Mouse (Mus musculus): Measurements from ENCODE around the gene Inhba. TPM values are rescaled to one million over a fixed set of nuclear protein-coding genes. Genes with fewer than 3 reads are reported as not detected.

Inhba gene
- total and polyA plus RNA-seq, 3 experiments = not detected

DNA sequence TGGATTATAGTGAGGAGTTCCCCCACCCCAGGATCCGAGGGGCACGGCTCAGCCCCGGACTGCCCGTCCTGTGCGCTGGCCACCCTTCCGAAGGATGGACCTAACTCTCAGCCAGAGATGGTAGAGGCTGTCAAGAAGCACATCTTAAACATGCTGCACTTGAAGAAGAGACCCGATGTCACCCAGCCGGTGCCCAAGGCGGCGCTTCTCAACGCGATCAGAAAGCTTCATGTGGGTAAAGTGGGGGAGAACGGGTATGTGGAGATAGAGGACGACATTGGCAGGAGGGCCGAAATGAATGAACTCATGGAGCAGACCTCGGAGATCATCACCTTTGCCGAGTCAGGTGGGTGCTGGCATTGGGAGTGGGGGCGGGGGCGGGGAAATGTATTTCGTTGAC, 5.7 kb downstream of the Inhba start:
- no peak overlapping the region for H3K9ac ChIP-seq (ENCODE audit: insufficient read depth, low read depth)
- no peaks in the 10 kb centered on the region for H3K27me3 ChIP-seq (replicated peaks)
- in situ Hi-C loops (cut with MboI; ENCODE audit: low pct_ligation_motif_present, low pct_unique_long_range_greater_than_20kb, low sequenced_read_pairs) (loop anchor here (25.0 kb wide), 3 partner anchors 470 to 1420 kb away; no protein-coding TSS in a partner anchor), dilution Hi-C loops (cut with MboI; ENCODE audit: extremely low pct_ligation_motif_present, extremely low pct_unique_long_range_greater_than_20kb, low sequenced_read_pairs) (no loop called here)
- no peaks in the 10 kb centered on the region for H3K36me3 ChIP-seq (replicated peaks in 1 of 2; ENCODE audit: control insufficient read depth in 1 of 2, insufficient read depth in 1 of 2, low read length in 1 of 2)
- DNase-seq (ENCODE audit: extremely low read depth) = no peak
- no peak overlapping the region for H3K4me3 ChIP-seq (replicated peaks in 1 of 3; ENCODE audit: low read depth in 2 of 3, low read length in 2 of 3, poor library complexity in 1 of 3)
- H3K79me2 ChIP-seq (replicated peaks; ENCODE audit: control insufficient read depth, extremely low read depth, insufficient read depth, poor library complexity, severe bottlenecking) = no peaks in the 10 kb centered on the region
- peak overlapping the region; percentile 30 for H3K4me2 ChIP-seq (ENCODE audit: insufficient read depth, low read depth, poor library complexity, severe bottlenecking)
- H3K27ac ChIP-seq (ENCODE audit: insufficient read depth, low read depth) = no peak overlapping the region
- peaks cover 0 to 6% of the 10 kb centered on the region in 2 experiments; a peak in 2 of 4 replicates for H3K4me1 ChIP-seq (ENCODE audit: control insufficient read depth in 1 of 2, insufficient read depth in 2 of 2)
- TF ChIP-seq SMC3 (IDR thresholded peaks at IDR 0.05; ENCODE audit: low read depth, low read length) = no peak
- no peak for TF ChIP-seq USF2 (conservative IDR thresholded peaks at IDR 0.05; ENCODE audit: low read depth, low read length)
- H3K9me3 ChIP-seq (replicated peaks; ENCODE audit: low read length) = no peaks in the 10 kb centered on the region

DNA sequence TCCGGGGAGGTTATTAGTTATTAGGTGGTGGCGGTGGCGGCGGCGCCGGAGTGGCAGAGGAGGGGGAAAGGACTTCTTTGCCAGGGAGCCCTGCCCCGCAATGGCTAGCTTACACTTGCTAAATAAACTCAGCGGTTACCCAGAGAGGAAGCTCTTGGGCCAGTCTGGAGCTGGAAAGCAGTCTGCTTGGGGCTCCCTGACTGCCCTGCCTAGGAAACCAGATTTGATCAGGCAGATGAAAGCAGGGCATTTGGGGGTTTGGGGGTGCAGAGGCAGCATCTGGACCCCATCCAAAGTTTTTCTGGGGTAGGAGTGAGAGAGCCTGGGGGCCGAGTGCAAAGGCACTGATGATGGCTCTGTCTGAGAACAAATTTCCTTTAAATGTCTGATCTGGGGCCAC, 6.1 kb downstream of the Inhba start:
- Histone ChIP-seq H3K36me3 (replicated peaks in 1 of 2; ENCODE audit: control insufficient read depth in 1 of 2, insufficient read depth in 1 of 2, low read length in 1 of 2) (no peaks in the 10 kb centered on the region), H3K4me3 (replicated peaks in 1 of 3; ENCODE audit: low read depth in 2 of 3, low read length in 2 of 3, poor library complexity in 1 of 3) (no peak overlapping the region), H3K4me2 (ENCODE audit: insufficient read depth, low read depth, poor library complexity, severe bottlenecking) (peak overlapping the region; percentile 30; the same call in 1 of the 2 replicates), H3K27ac (ENCODE audit: insufficient read depth, low read depth) (no peak overlapping the region), H3K27me3 (replicated peaks) (no peaks in the 10 kb centered on the region), H3K79me2 (replicated peaks; ENCODE audit: control insufficient read depth, extremely low read depth, insufficient read depth, poor library complexity, severe bottlenecking) (no peaks in the 10 kb centered on the region), H3K9ac (ENCODE audit: insufficient read depth, low read depth) (no peak overlapping the region), H3K9me3 (replicated peaks; ENCODE audit: low read length) (no peaks in the 10 kb centered on the region), H3K4me1 (ENCODE audit: control insufficient read depth in 1 of 2, insufficient read depth in 2 of 2) (peaks cover 0 to 5% of the 10 kb centered on the region in 2 experiments; a peak in 2 of 4 replicates)
- dilution Hi-C loops (cut with MboI; ENCODE audit: extremely low pct_ligation_motif_present, extremely low pct_unique_long_range_greater_than_20kb, low sequenced_read_pairs) = no loop called here
- DNase-seq (ENCODE audit: extremely low read depth) = no peak
- TF ChIP-seq UBTF (IDR thresholded peaks at IDR 0.05; ENCODE audit: low read depth, low read length) (no peak), CHD2 (IDR thresholded peaks at IDR 0.05; ENCODE audit: low read length) (no peak), PAX5 (IDR thresholded peaks at IDR 0.05; ENCODE audit: low read length) (no peak), RAD21 (IDR thresholded peaks at IDR 0.05; ENCODE audit: low read depth, low read length) (no peak), MEF2A (IDR thresholded peaks at IDR 0.05; ENCODE audit: borderline replicate concordance, low read depth, low read length) (no peak), MAFK (IDR thresholded peaks at IDR 0.05; ENCODE audit: insufficient replicate concordance, low read length) (no peak), E2F4 (IDR thresholded peaks at IDR 0.05; ENCODE audit: insufficient replicate concordance, low read depth, low read length) (no peak)
- in situ Hi-C loops (cut with MboI; ENCODE audit: low pct_ligation_motif_present, low pct_unique_long_range_greater_than_20kb, low sequenced_read_pairs) = loop anchor here (25.0 kb wide), 3 partner anchors 470 to 1420 kb away; no protein-coding TSS in a partner anchor

DNA sequence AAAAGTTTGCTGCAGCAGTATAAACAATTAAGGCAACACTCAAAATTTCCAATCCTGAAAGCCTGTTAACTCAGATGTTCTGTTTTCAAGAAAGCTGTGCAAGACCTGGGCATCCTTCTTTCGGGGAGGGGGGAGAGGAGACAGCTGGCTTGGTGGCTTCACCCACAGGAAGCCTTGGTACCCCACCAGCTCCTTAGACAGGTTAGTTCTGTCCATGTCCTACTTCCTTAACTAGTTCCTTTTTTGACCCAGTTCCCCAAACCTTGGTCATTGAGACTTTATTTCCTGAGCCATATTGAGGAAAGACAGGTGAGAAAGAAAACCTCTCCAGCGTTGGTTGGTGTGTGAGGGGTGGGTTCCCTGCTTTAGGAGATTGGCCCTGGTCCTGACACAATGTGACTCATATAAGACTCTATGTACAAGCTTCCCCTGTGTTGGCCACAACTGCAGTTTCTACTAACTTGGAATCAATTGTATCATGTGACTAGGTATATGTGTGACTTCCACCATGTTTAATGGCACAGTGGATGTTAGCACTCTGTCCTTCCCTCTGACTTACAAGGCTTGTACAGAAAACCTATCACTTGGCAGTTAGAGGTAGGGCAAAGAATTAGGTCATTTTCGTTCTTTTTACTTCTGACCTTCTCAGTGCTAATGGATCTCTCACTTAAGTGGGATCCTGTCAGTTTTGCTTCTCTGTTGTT, 7.3 kb downstream of the Inhba start:
- in situ Hi-C loops (cut with MboI; ENCODE audit: low pct_ligation_motif_present, low pct_unique_long_range_greater_than_20kb, low sequenced_read_pairs) = loop anchor here (25.0 kb wide), 3 partner anchors 468 to 1418 kb away; no protein-coding TSS in a partner anchor
- H3K4me3 ChIP-seq (replicated peaks in 1 of 3; ENCODE audit: low read depth in 2 of 3, low read length in 2 of 3, poor library complexity in 1 of 3) = no peak overlapping the region
- no peaks in the 10 kb centered on the region for H3K4me1 ChIP-seq (ENCODE audit: control insufficient read depth in 1 of 2, insufficient read depth in 2 of 2)
- H3K9ac ChIP-seq (ENCODE audit: insufficient read depth, low read depth) = no peak overlapping the region
- H3K4me2 ChIP-seq (ENCODE audit: insufficient read depth, low read depth, poor library complexity, severe bottlenecking) = no peak overlapping the region
- TF ChIP-seq MAZ (IDR thresholded peaks at IDR 0.05; ENCODE audit: low read depth, low read length) = no peak
- TF ChIP-seq MAFK (IDR thresholded peaks at IDR 0.05; ENCODE audit: insufficient replicate concordance, low read length) = no peak
- no peak for TF ChIP-seq ELF1 (IDR thresholded peaks at IDR 0.05; ENCODE audit: low read depth, low read length)
- TF ChIP-seq POLR2AphosphoS2 (IDR thresholded peaks at IDR 0.05; ENCODE audit: low read depth, low read length) = no peak
- no peak for TF ChIP-seq MYC (IDR thresholded peaks at IDR 0.05; ENCODE audit: low read depth, low read length)
- no peak for TF ChIP-seq PAX5 (IDR thresholded peaks at IDR 0.05; ENCODE audit: low read length)
- no peaks in the 10 kb centered on the region for H3K27me3 ChIP-seq (replicated peaks)
- dilution Hi-C loops (cut with MboI; ENCODE audit: extremely low pct_ligation_motif_present, extremely low pct_unique_long_range_greater_than_20kb, low sequenced_read_pairs) = no loop called here
- H3K9me3 ChIP-seq (replicated peaks; ENCODE audit: low read length) = no peaks in the 10 kb centered on the region
- no peak for DNase-seq (ENCODE audit: extremely low read depth)
- no peak overlapping the region for H3K27ac ChIP-seq (ENCODE audit: insufficient read depth, low read depth)
- no peaks in the 10 kb centered on the region for H3K36me3 ChIP-seq (replicated peaks in 1 of 2; ENCODE audit: control insufficient read depth in 1 of 2, insufficient read depth in 1 of 2, low read length in 1 of 2)
- no peaks in the 10 kb centered on the region for H3K79me2 ChIP-seq (replicated peaks; ENCODE audit: control insufficient read depth, extremely low read depth, insufficient read depth, poor library complexity, severe bottlenecking)

Data from CH12.LX (cell line).